Mouse (Mus musculus): ENCODE data around the gene Cwc15. TPM values are rescaled to one million over a fixed set of nuclear protein-coding genes. Genes with fewer than 3 reads are reported as not detected.
"Not testable (repeated sequence)": the region's sequence is repeated elsewhere in the genome, so short reads cannot be mapped to it uniquely, and the experiment has no call there.

The Cwc15 gene
- 222 and 227 TPM in 2 replicates for polyA plus RNA-seq (2015; fragmentation: Nextera tagmentation; extraction: Ambion mirVana)

GRCm38 (mm10) chr9:14500023-14500915 is at the start of gene Cwc15, which contains the start of gene Kdm4d:
TSS of gene Cwc15 (plus strand) at chr9:14500617.
TSS of gene Kdm4d (minus strand) at chr9:14500482.
- peak; percentile 97 for DNase-seq (ENCODE audit: low spot score)

- not testable (repeated sequence) for DNase-seq (ENCODE audit: low spot score)
Measured at GRCm38 (mm10) chr9:14451120-14451519, 49.3 kb upstream of the Cwc15 start.

GRCm38 (mm10) chr9:14456320-14456719 is 44.1 kb upstream of the Cwc15 start:
- no peak for DNase-seq (ENCODE audit: low spot score)

GRCm38 (mm10) chr9:14462536-14462935 is 37.9 kb upstream of the Cwc15 start:
- DNase-seq (ENCODE audit: low spot score), result not testable (repeated sequence)

GRCm38 (mm10) chr9:14463668-14464067 is 36.7 kb upstream of the Cwc15 start:
- not testable (repeated sequence) for DNase-seq (ENCODE audit: low spot score)

GRCm38 (mm10) chr9:14498896-14499705 is 1.3 kb upstream of the Cwc15 start:
- peak; percentile 34 for DNase-seq (ENCODE audit: low spot score)

GRCm38 (mm10) chr9:14500916-14501424 is 553 bp downstream of the Cwc15 start:
- no peak for DNase-seq (ENCODE audit: low spot score)

- no peak for DNase-seq (ENCODE audit: low spot score)
Measured at GRCm38 (mm10) chr9:14512633-14513445, 12.4 kb downstream of the Cwc15 start.

GRCm38 (mm10) chr9:14517296-14517695 is 16.9 kb downstream of the Cwc15 start:
- DNase-seq (ENCODE audit: low spot score), result no peak

- DNase-seq (ENCODE audit: low spot score), result no peak
Measured at GRCm38 (mm10) chr9:14518105-14518504, 17.7 kb downstream of the Cwc15 start.

GRCm38 (mm10) chr9:14520971-14521670 is 20.7 kb downstream of the Cwc15 start:
- DNase-seq (ENCODE audit: low spot score), result no peak

- DNase-seq (ENCODE audit: low spot score), result no peak
Measured at GRCm38 (mm10) chr9:14521695-14522094, 21.3 kb downstream of the Cwc15 start.

- DNase-seq (ENCODE audit: low spot score), result peak; percentile 81
Measured at GRCm38 (mm10) chr9:14523408-14524043, 23.1 kb downstream of the Cwc15 start.

GRCm38 (mm10) chr9:14530004-14530403 is 29.6 kb downstream of the Cwc15 start:
- DNase-seq (ENCODE audit: low spot score), result no peak

- DNase-seq (ENCODE audit: low spot score), result no peak
Measured at GRCm38 (mm10) chr9:14532283-14532682, 31.9 kb downstream of the Cwc15 start.

- DNase-seq (ENCODE audit: low spot score), result no peak
Measured at GRCm38 (mm10) chr9:14533659-14534058, 33.2 kb downstream of the Cwc15 start.

- DNase-seq (ENCODE audit: low spot score), result no peak
Measured at GRCm38 (mm10) chr9:14534833-14535456, 34.5 kb downstream of the Cwc15 start.

- DNase-seq (ENCODE audit: low spot score), result no peak
Measured at GRCm38 (mm10) chr9:14544034-14544757, 43.8 kb downstream of the Cwc15 start.

Measured in thymus, postnatal 0 days (tissue).